Mouse (Mus musculus) myocyte (in vitro differentiated cells): Measurements from ENCODE around the gene Zfp760. TPM values are rescaled to one million over a fixed set of nuclear protein-coding genes. Genes with fewer than 3 reads are reported as not detected.

Source experiments
- H3K27me3 ChIP-seq: one replicate; pipeline ENCODE4 v1.6.1; 2011; ENCODE audit not compliant: control insufficient read depth, insufficient read depth, insufficient read length
- H3K36me3 ChIP-seq: one replicate; pipeline ENCODE4 v1.6.1; 2011; ENCODE audit not compliant: control insufficient read depth, insufficient read depth
- H3K4me2 ChIP-seq: one replicate; pipeline ENCODE4 v1.6.1; 2011; ENCODE audit warnings: low read depth, control low read depth
- H3K4me3 ChIP-seq: one replicate; pipeline ENCODE4 v1.5.1; 2011; ENCODE audit warnings: mild to moderate bottlenecking, control low read depth, moderate library complexity
- H3K79me2 ChIP-seq: one replicate; pipeline ENCODE4 v1.6.1; 2011; ENCODE audit not compliant: control insufficient read depth, insufficient read depth
- H3ac ChIP-seq: one replicate; pipeline ENCODE4 v1.6.1; 2011; ENCODE audit not compliant: control insufficient read depth, insufficient read length
- CEBPB ChIP-seq: IDR thresholded peaks from 2 replicates; pipeline ENCODE4 v1.6.1; 2011; ENCODE audit warnings: mild to moderate bottlenecking, moderate library complexity; ENCODE audit not compliant: poor library complexity, insufficient read depth, severe bottlenecking
- E2F4 ChIP-seq: IDR thresholded peaks from one replicate; pipeline ENCODE4 v1.6.1; 2011; ENCODE audit warnings: mild to moderate bottlenecking, control low read depth, moderate library complexity; ENCODE audit not compliant: insufficient read depth
- MAX ChIP-seq: IDR thresholded peaks from one replicate; pipeline ENCODE4 v1.6.1; 2011; ENCODE audit warnings: low read depth, mild to moderate bottlenecking, control low read depth
- MYOD1 ChIP-seq, 3 experiments: IDR thresholded peaks; one replicate each; pipeline ENCODE4 v1.6.1; 2011; ENCODE audit warnings: control low read depth in 2 of 3, low read depth in 2 of 3, mild to moderate bottlenecking in 2 of 3, moderate library complexity in 1 of 3; ENCODE audit not compliant: insufficient read length in 2 of 3, control insufficient read depth in 1 of 3
- MYOG ChIP-seq, 3 experiments: IDR thresholded peaks; one replicate each; pipeline ENCODE4 v1.6.1; 2011; ENCODE audit warnings: control low read depth in 2 of 3, low read depth in 2 of 3, mild to moderate bottlenecking in 2 of 3; ENCODE audit not compliant: insufficient read length in 2 of 3, control insufficient read depth in 1 of 3, insufficient read depth in 1 of 3
- POLR2A ChIP-seq: IDR thresholded peaks from one replicate; pipeline ENCODE4 v1.6.1; 2011; ENCODE audit warnings: low read depth, mild to moderate bottlenecking, control low read depth, moderate library complexity; ENCODE audit not compliant: insufficient read length
- POLR2AphosphoS2 ChIP-seq: IDR thresholded peaks from one replicate; pipeline ENCODE4 v1.6.1; 2011; ENCODE audit warnings: low read depth, control low read depth; ENCODE audit not compliant: insufficient read length
- REST ChIP-seq: IDR thresholded peaks from one replicate; pipeline ENCODE4 v1.6.1; 2011; ENCODE audit warnings: mild to moderate bottlenecking, control low read depth, moderate library complexity; ENCODE audit not compliant: insufficient read depth, insufficient read length
- SRF ChIP-seq: IDR thresholded peaks from one replicate; pipeline ENCODE4 v1.6.1; 2011; ENCODE audit warnings: low read depth; ENCODE audit not compliant: control insufficient read depth, insufficient read length
- TCF12 ChIP-seq: IDR thresholded peaks from one replicate; pipeline ENCODE4 v1.6.1; 2011; ENCODE audit warnings: mild to moderate bottlenecking, control low read depth; ENCODE audit not compliant: poor library complexity, insufficient read depth, severe bottlenecking
- TCF3 ChIP-seq: IDR thresholded peaks from one replicate; pipeline ENCODE4 v1.6.1; 2011; ENCODE audit warnings: low read depth, control low read depth; ENCODE audit not compliant: insufficient read length
- USF1 ChIP-seq: IDR thresholded peaks from one replicate; pipeline ENCODE4 v1.6.1; 2011; ENCODE audit warnings: low read depth, mild to moderate bottlenecking, control low read depth, moderate library complexity
- polyA plus RNA-seq: library from polyadenylated mRNA; unstranded; fragments of >200 nt; fragmentation: generic; extraction: Trizol; gene quantifications from one replicate; pipeline ENCODE4 v1.2.1, GENCODE M21; 2012; ENCODE audit warnings: missing spikeins

Zfp760 gene
- polyA plus RNA-seq, 1 experiment, result 0.76 TPM

GRCm38 (mm10) chr17:21733049-21733448 is 25.5 kb downstream of the Zfp760 start:
- Histone ChIP-seq H3K4me2 (peak overlapping the region; percentile 77), H3K27me3 (no peaks in the 10 kb centered on the region), H3K79me2 (no peaks in the 10 kb centered on the region), H3K4me3 (peak overlapping the region; percentile 42), H3K36me3 (no peaks in the 10 kb centered on the region), H3ac (no peak overlapping the region)
- TF ChIP-seq POLR2AphosphoS2 (no peak), MYOG (IDR thresholded peaks at IDR 0.05; ENCODE audit: control insufficient read depth in 1 of 3, insufficient read depth in 1 of 3, insufficient read length in 2 of 3, low read depth in 2 of 3) (no peak), MAX (no peak), E2F4 (no peak), USF1 (no peak), MYOD1 (IDR thresholded peaks at IDR 0.05; ENCODE audit: control insufficient read depth in 1 of 3, insufficient read length in 2 of 3, low read depth in 2 of 3) (no peak), REST (no peak), POLR2A (no peak)

GRCm38 (mm10) chr17:21733529-21734031 is 26.0 kb downstream of the Zfp760 start:
- H3K27me3 ChIP-seq, result no peaks in the 10 kb centered on the region

GRCm38 (mm10) chr17:21752791-21753190 is 45.2 kb downstream of the Zfp760 start:
- TF ChIP-seq MYOG (IDR thresholded peaks at IDR 0.05; ENCODE audit: control insufficient read depth in 1 of 3, insufficient read depth in 1 of 3, insufficient read length in 2 of 3, low read depth in 2 of 3) (no peak), SRF (no peak), E2F4 (no peak)
- Histone ChIP-seq H3K4me3 (no peak overlapping the region), H3ac (no peak overlapping the region), H3K36me3 (no peaks in the 10 kb centered on the region), H3K27me3 (no peaks in the 10 kb centered on the region), H3K79me2 (no peaks in the 10 kb centered on the region), H3K4me2 (no peak overlapping the region)

More at GRCm38 (mm10) chr17:21733529-21734031, 26.0 kb downstream of the Zfp760 start:
- no peak for TF ChIP-seq MAX
- TF ChIP-seq POLR2AphosphoS2, result no peak
- TF ChIP-seq MYOG (IDR thresholded peaks at IDR 0.05; ENCODE audit: control insufficient read depth in 1 of 3, insufficient read depth in 1 of 3, insufficient read length in 2 of 3, low read depth in 2 of 3), result no peak
- TF ChIP-seq POLR2A, result peak; percentile 47
- no peaks in the 10 kb centered on the region for H3K36me3 ChIP-seq
- no peaks in the 10 kb centered on the region for H3K79me2 ChIP-seq
- peak overlapping the region; percentile 42 for H3K4me3 ChIP-seq
- H3ac ChIP-seq, result no peak overlapping the region
- peak overlapping the region; percentile 77 for H3K4me2 ChIP-seq

- TF ChIP-seq POLR2AphosphoS2 (no peak), TCF12 (no peak), MYOG (IDR thresholded peaks at IDR 0.05; ENCODE audit: control insufficient read depth in 1 of 3, insufficient read depth in 1 of 3, insufficient read length in 2 of 3, low read depth in 2 of 3) (no peak), POLR2A (no peak), CEBPB (no peak), TCF3 (no peak), USF1 (no peak), E2F4 (no peak), MAX (no peak), SRF (no peak), REST (no peak), MYOD1 (IDR thresholded peaks at IDR 0.05; ENCODE audit: control insufficient read depth in 1 of 3, insufficient read length in 2 of 3, low read depth in 2 of 3) (no peak)
Observed at GRCm38 (mm10) chr17:21753342-21754208, 46.0 kb downstream of the Zfp760 start.

GRCm38 (mm10) chr17:21770336-21770735 is 62.8 kb downstream of the Zfp760 start:
- Histone ChIP-seq H3K79me2 (no peaks in the 10 kb centered on the region), H3K4me2 (no peak overlapping the region), H3K27me3 (no peaks in the 10 kb centered on the region), H3K4me3 (no peak overlapping the region), H3K36me3 (no peaks in the 10 kb centered on the region), H3ac (no peak overlapping the region)
- TF ChIP-seq REST (no peak), SRF (no peak), POLR2A (no peak), MYOG (IDR thresholded peaks at IDR 0.05; ENCODE audit: control insufficient read depth in 1 of 3, insufficient read depth in 1 of 3, insufficient read length in 2 of 3, low read depth in 2 of 3) (no peak), TCF12 (no peak), MYOD1 (IDR thresholded peaks at IDR 0.05; ENCODE audit: control insufficient read depth in 1 of 3, insufficient read length in 2 of 3, low read depth in 2 of 3) (no peak), CEBPB (no peak)

More at GRCm38 (mm10) chr17:21753342-21754208, 46.0 kb downstream of the Zfp760 start:
- H3K4me3 ChIP-seq, result no peak overlapping the region
- no peaks in the 10 kb centered on the region for H3K27me3 ChIP-seq
- H3K4me2 ChIP-seq, result no peak overlapping the region
- no peaks in the 10 kb centered on the region for H3K79me2 ChIP-seq
- H3K36me3 ChIP-seq, result no peaks in the 10 kb centered on the region
- no peak overlapping the region for H3ac ChIP-seq

Other genes starting within 250 kb of the Zfp760 start
- 1.5 TPM for gene Zfp53, start 218.7 kb upstream of the Zfp760 start, polyA plus RNA-seq
- 1.9 TPM for gene Zfp52, start 172.2 kb upstream of the Zfp760 start, polyA plus RNA-seq
- gene Zfp948, start 140.7 kb upstream of the Zfp760 start, polyA plus RNA-seq, result 2.0 TPM
- 0.44 TPM for gene Zfp983, start 57.1 kb upstream of the Zfp760 start, polyA plus RNA-seq
- gene Gm10226, start 15.9 kb upstream of the Zfp760 start, polyA plus RNA-seq, result not detected
- gene Zfp229, start 23.1 kb downstream of the Zfp760 start, polyA plus RNA-seq, result 0.54 TPM
- gene Zfp820, start 138.0 kb downstream of the Zfp760 start, polyA plus RNA-seq, result 0.25 TPM
- gene Zfp995, start 202.2 kb downstream of the Zfp760 start, polyA plus RNA-seq, result 0.37 TPM